Mouse (Mus musculus): ENCODE measurements around the gene Fkbp1a.

GRCm38 (mm10) chr2:151598068-151598467 lies 55.8 kb downstream of the Fkbp1a start:
- TF ChIP-seq GATA1 (IDR thresholded peaks at IDR 0.05; ENCODE audit: low read length): no peak
- TF ChIP-seq TAL1 (IDR thresholded peaks at IDR 0.05; ENCODE audit: low read length): no peak

Data from erythroblast, embryonic 14.5 days (primary cell).